Mouse (Mus musculus): ENCODE measurements at regions not wholly inside any gene's neighbourhood (a gene's known extent, or its start where the extent isn't known, plus 50 kb on each side); places are given as distances from the start of the nearest gene placed in this dataset.
A peak's percentile ranks its signal among the peaks of the same experiment; 100 is the strongest.
"Not testable (repeated sequence)": the region's sequence is repeated elsewhere in the genome, so short reads cannot be mapped to it uniquely, and the experiment has no call there.

- Histone ChIP-seq H3K4me1 (no peaks in the 10 kb centered on the region), H3K4me3 (replicated peaks) (no peak overlapping the region), H3K9ac (no peak overlapping the region), H3K36me3 (no peaks in the 10 kb centered on the region), H3K27ac (no peak overlapping the region), H3K9me3 (replicated peaks) (no peaks in the 10 kb centered on the region), H3K27me3 (no peaks in the 10 kb centered on the region), H3K4me2 (no peak overlapping the region)
- WGBS: 57% methylated on average over 5 of the region's 5 CpGs
- ATAC-seq (replicated peaks; ENCODE audit: low FRiP score): no peak
Observed at GRCm38 (mm10) chr3:152040751-152041150, 125.3 kb downstream of the Gipc2 start.

GRCm38 (mm10) chr3:152036819-152037218 lies 129.2 kb downstream of the Gipc2 start:
- not testable (repeated sequence) for H3K9me3 ChIP-seq (replicated peaks); H3K9ac ChIP-seq; H3K27ac ChIP-seq; H3K36me3 ChIP-seq; H3K4me1 ChIP-seq; H3K27me3 ChIP-seq; ATAC-seq (replicated peaks; ENCODE audit: low FRiP score); H3K4me2 ChIP-seq; H3K4me3 ChIP-seq (replicated peaks)
- WGBS: 87% methylated on average over 5 of the region's 5 CpGs

- no peak overlapping the region for H3K9ac ChIP-seq
- ATAC-seq (replicated peaks; ENCODE audit: low FRiP score): no peak
- H3K27ac ChIP-seq: no peak overlapping the region
- H3K9me3 ChIP-seq (replicated peaks): no peaks in the 10 kb centered on the region
- H3K4me3 ChIP-seq (replicated peaks): no peak overlapping the region
- no peak overlapping the region for H3K4me2 ChIP-seq
- H3K4me1 ChIP-seq: no peaks in the 10 kb centered on the region
- no peaks in the 10 kb centered on the region for H3K36me3 ChIP-seq
- no peaks in the 10 kb centered on the region for H3K27me3 ChIP-seq
- WGBS: 66% methylated on average over 5 of the region's 5 CpGs
Observed at GRCm38 (mm10) chr3:152035416-152035815, 130.6 kb downstream of the Gipc2 start.

DNA sequence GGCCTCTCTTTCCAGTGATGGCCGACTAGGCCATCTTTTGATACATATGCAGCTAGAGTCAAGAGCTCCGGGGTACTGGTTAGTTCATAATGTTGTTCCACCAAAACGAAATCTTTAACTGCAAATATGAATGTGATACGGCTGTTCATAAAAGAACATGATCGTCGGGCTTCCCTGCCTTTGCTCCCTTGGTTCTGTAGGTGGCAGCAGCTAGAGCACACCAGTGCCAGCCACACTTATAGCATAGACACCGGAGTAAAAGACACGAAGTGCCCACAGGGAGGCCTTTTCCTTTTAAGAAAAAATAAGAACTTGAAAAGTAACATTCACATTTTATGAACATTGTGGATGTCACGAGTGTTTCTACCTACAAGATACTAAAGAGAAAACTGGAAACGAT lies 131.3 kb downstream of the Gipc2 start:
- H3K9me3 ChIP-seq (replicated peaks): no peaks in the 10 kb centered on the region
- H3K9ac ChIP-seq: no peak overlapping the region
- no peaks in the 10 kb centered on the region for H3K4me1 ChIP-seq
- no peak overlapping the region for H3K4me3 ChIP-seq (replicated peaks)
- ATAC-seq (replicated peaks; ENCODE audit: low FRiP score): no peak
- WGBS: 88% methylated on average over 10 of the region's 10 CpGs
- no peaks in the 10 kb centered on the region for H3K36me3 ChIP-seq
- H3K27ac ChIP-seq: no peak overlapping the region
- no peaks in the 10 kb centered on the region for H3K27me3 ChIP-seq
- no peak overlapping the region for H3K4me2 ChIP-seq

DNA sequence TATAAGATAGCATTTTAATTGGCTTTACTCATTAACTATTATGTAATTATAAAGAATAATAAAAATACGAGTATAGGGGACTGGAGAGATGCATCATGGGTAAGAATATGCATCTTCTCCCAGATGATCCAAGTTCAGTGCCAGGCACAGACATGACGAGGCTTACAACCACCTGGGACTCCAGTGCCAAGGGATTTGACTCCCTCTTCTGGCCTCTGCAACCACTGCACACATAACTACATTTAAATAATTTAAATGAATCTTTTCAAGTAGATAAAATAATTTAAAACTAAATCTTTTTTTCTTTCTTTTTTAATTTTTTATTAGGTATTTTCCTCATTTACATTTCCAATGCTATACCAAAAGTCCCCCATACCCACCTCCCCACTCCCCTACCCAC lies 131.8 kb downstream of the Gipc2 start:
- no peak overlapping the region for H3K4me3 ChIP-seq (replicated peaks)
- no peaks in the 10 kb centered on the region for H3K36me3 ChIP-seq
- no peak overlapping the region for H3K4me2 ChIP-seq
- no peak overlapping the region for H3K27ac ChIP-seq
- no peaks in the 10 kb centered on the region for H3K4me1 ChIP-seq
- H3K27me3 ChIP-seq: no peaks in the 10 kb centered on the region
- WGBS: 87% methylated on average over 2 of the region's 2 CpGs
- no peak for ATAC-seq (replicated peaks; ENCODE audit: low FRiP score)
- H3K9me3 ChIP-seq (replicated peaks): no peaks in the 10 kb centered on the region
- no peak overlapping the region for H3K9ac ChIP-seq

DNA sequence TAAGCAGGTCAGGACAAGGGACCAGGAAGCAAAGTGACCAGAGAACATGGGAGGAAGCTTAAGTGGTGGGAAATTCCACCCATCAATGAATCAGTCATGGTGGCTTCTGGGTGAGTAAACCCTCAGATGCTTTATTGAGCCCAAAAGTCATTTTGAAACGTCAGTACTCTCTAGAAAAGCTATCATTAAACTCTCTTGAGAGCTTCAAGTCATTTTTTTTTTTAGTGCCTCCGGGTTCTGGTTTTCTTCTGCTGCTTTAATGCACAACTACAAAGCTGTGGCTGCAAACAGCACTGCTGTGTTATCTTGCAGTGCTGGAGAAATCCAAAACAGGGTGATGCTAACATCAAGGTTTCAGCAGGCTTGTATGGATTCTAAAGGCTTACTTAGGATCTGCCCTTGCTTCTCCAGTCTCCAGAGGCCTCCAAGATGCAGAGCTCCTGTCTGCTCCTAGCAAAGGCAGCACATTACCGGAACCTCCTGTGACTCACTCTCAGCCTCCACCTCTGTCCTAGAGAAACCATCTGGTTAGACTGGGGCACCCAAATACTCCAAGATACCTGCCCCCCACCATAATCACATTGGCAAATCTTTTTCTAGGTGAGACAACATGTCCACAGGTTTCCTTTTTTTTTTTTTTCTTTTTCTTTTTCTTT lies 133.2 kb downstream of the Gipc2 start:
- no peaks in the 10 kb centered on the region for H3K27me3 ChIP-seq

DNA sequence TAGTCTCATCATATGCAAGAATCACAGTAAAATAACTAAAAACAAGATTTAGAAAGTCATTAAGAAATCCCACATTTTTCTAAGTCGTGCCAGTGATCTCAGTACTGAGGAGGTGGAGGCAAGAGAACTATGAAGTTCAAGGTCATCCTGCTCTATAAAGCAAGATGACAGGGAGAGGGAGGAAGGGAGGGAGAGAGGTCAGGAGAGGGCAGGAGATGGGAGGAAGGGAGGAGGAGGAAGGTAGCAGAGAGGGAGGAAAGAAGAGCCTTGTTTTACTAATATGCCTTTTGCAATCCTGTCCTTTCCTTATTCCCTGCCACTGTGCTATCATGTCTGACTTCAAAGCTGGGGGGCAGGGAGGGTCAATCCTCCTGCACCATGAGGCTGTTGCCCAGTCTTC lies 137.3 kb downstream of the Gipc2 start:
- peak; percentile 54; the same call in 1 of the 2 replicates for ATAC-seq (replicated peaks; ENCODE audit: low FRiP score)
- H3K27me3 ChIP-seq: no peaks in the 10 kb centered on the region
- peaks cover 2% of the 10 kb centered on the region; the same call in 1 of the 2 replicates for H3K4me1 ChIP-seq
- no peaks in the 10 kb centered on the region for H3K36me3 ChIP-seq
- no peak overlapping the region for H3K4me3 ChIP-seq (replicated peaks)
- H3K9ac ChIP-seq: no peak overlapping the region
- H3K9me3 ChIP-seq (replicated peaks): no peaks in the 10 kb centered on the region
- no peak overlapping the region for H3K4me2 ChIP-seq
- no peak overlapping the region for H3K27ac ChIP-seq
- 17% methylated on average over 1 of the region's 1 CpGs for WGBS

More for the DNA sequence above, 133.2 kb downstream of the Gipc2 start:
- Histone ChIP-seq H3K4me2 (no peak overlapping the region), H3K4me3 (replicated peaks) (no peak overlapping the region), H3K36me3 (no peaks in the 10 kb centered on the region), H3K4me1 (peaks cover 2% of the 10 kb centered on the region; the same call in 1 of the 2 replicates), H3K27ac (no peak overlapping the region), H3K9me3 (replicated peaks) (no peaks in the 10 kb centered on the region), H3K9ac (no peak overlapping the region)
- WGBS: 61% methylated on average over 3 of the region's 3 CpGs
- no peak for ATAC-seq (replicated peaks; ENCODE audit: low FRiP score)

- Histone ChIP-seq H3K36me3 (no peaks in the 10 kb centered on the region), H3K27ac (no peak overlapping the region), H3K4me1 (peaks cover 2% of the 10 kb centered on the region; the same call in 1 of the 2 replicates), H3K27me3 (no peaks in the 10 kb centered on the region), H3K9me3 (replicated peaks) (no peaks in the 10 kb centered on the region), H3K9ac (no peak overlapping the region), H3K4me3 (replicated peaks) (no peak overlapping the region), H3K4me2 (no peak overlapping the region)
- ATAC-seq (replicated peaks; ENCODE audit: low FRiP score): no peak
- WGBS: 59% methylated on average over 4 of the region's 4 CpGs
Observed at GRCm38 (mm10) chr3:152026034-152026433, 140.0 kb downstream of the Gipc2 start.

- H3K36me3 ChIP-seq: no peaks in the 10 kb centered on the region
- peak; percentile 61 for ATAC-seq (replicated peaks; ENCODE audit: low FRiP score)
- no peak overlapping the region for H3K27ac ChIP-seq
- H3K4me3 ChIP-seq (replicated peaks): no peak overlapping the region
- 53% methylated on average over 8 of the region's 8 CpGs for WGBS
- H3K4me1 ChIP-seq: peaks cover 2% of the 10 kb centered on the region; the same call in 1 of the 2 replicates
- no peaks in the 10 kb centered on the region for H3K27me3 ChIP-seq
- H3K9ac ChIP-seq: no peak overlapping the region
- no peak overlapping the region for H3K4me2 ChIP-seq
- H3K9me3 ChIP-seq (replicated peaks): no peaks in the 10 kb centered on the region
Observed at GRCm38 (mm10) chr3:152025122-152025521, 140.9 kb downstream of the Gipc2 start.

GRCm38 (mm10) chr3:152006747-152007146 lies 159.3 kb downstream of the Gipc2 start:
- Histone ChIP-seq H3K4me2 (no peak overlapping the region), H3K27ac (no peak overlapping the region), H3K27me3 (no peaks in the 10 kb centered on the region), H3K9ac (no peak overlapping the region), H3K4me1 (no peaks in the 10 kb centered on the region), H3K9me3 (replicated peaks) (no peaks in the 10 kb centered on the region), H3K36me3 (no peaks in the 10 kb centered on the region), H3K4me3 (replicated peaks) (no peak overlapping the region)
- no peak for ATAC-seq (replicated peaks; ENCODE audit: low FRiP score)
- WGBS: 79% methylated on average over 4 of the region's 4 CpGs

GRCm38 (mm10) chr3:152005366-152006025 lies 160.5 kb downstream of the Gipc2 start:
- no peaks in the 10 kb centered on the region for H3K36me3 ChIP-seq
- no peaks in the 10 kb centered on the region for H3K9me3 ChIP-seq (replicated peaks)
- no peaks in the 10 kb centered on the region for H3K27me3 ChIP-seq
- 92% methylated on average over 3 of the region's 3 CpGs for WGBS
- no peak overlapping the region for H3K27ac ChIP-seq
- H3K9ac ChIP-seq: no peak overlapping the region
- ATAC-seq (replicated peaks; ENCODE audit: low FRiP score): no peak
- H3K4me1 ChIP-seq: no peaks in the 10 kb centered on the region
- no peak overlapping the region for H3K4me3 ChIP-seq (replicated peaks)
- no peak overlapping the region for H3K4me2 ChIP-seq

DNA sequence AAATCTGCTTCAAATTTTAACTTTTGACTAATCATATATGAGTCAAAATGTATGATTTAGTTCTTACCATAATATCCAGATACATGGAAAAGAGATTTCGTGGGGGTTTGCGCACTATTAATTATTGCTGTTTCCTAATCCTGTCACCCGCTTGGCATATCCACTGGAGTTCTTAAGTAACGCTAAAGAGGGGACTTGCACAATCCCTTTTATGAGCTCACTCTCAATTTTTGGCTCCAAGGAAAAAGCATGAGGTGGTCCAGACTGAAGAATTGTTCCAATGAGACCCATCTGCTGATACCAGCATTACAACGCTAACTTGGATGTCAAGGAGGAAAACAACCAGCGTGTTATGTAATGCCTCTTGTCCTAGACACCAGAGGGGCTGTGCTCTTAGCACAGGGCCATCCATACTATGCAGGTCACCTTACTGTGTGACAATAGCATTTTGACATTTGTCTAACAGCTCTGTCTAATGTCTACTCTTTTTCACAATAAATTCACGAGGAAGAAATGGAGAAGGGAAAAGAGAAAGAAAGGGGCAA lies 161.5 kb downstream of the Gipc2 start:
- no peak overlapping the region for H3K27ac ChIP-seq
- WGBS: 83% methylated on average over 7 of the region's 7 CpGs
- no peak for ATAC-seq (replicated peaks; ENCODE audit: low FRiP score)
- no peak overlapping the region for H3K4me3 ChIP-seq (replicated peaks)
- H3K9ac ChIP-seq: no peak overlapping the region
- no peaks in the 10 kb centered on the region for H3K27me3 ChIP-seq
- no peaks in the 10 kb centered on the region for H3K36me3 ChIP-seq
- H3K4me1 ChIP-seq: no peaks in the 10 kb centered on the region
- H3K9me3 ChIP-seq (replicated peaks): no peaks in the 10 kb centered on the region
- no peak overlapping the region for H3K4me2 ChIP-seq

All from kidney, embryonic 15.5 days (tissue).